Mouse (Mus musculus): Measurements from ENCODE around the gene Serinc5.

Gene Serinc5

GRCm38 (mm10) chr13:92613094-92613493 lies 2.2 kb downstream of the Serinc5 start:
- no peak for DNase-seq (ENCODE audit: low spot score)

GRCm38 (mm10) chr13:92615201-92615600 lies 4.3 kb downstream of the Serinc5 start:
- no peak for DNase-seq (ENCODE audit: low spot score)

- DNase-seq (ENCODE audit: low spot score) = no peak
Measured at GRCm38 (mm10) chr13:92616459-92616858, 5.6 kb downstream of the Serinc5 start.

- no peak for DNase-seq (ENCODE audit: low spot score)
Measured at GRCm38 (mm10) chr13:92626196-92626595, 15.3 kb downstream of the Serinc5 start.

- DNase-seq (ENCODE audit: low spot score) = no peak
Measured at GRCm38 (mm10) chr13:92626725-92627124, 15.8 kb downstream of the Serinc5 start.

GRCm38 (mm10) chr13:92629509-92629908 lies 18.6 kb downstream of the Serinc5 start:
- DNase-seq (ENCODE audit: low spot score) = no peak

- no peak for DNase-seq (ENCODE audit: low spot score)
Measured at GRCm38 (mm10) chr13:92631450-92631849, 20.6 kb downstream of the Serinc5 start.

GRCm38 (mm10) chr13:92632550-92632949 lies 21.7 kb downstream of the Serinc5 start:
- DNase-seq (ENCODE audit: low spot score) = no peak

GRCm38 (mm10) chr13:92635040-92635439 lies 24.1 kb downstream of the Serinc5 start:
- DNase-seq (ENCODE audit: low spot score) = no peak

GRCm38 (mm10) chr13:92636226-92636909 lies 25.5 kb downstream of the Serinc5 start:
- no peak for DNase-seq (ENCODE audit: low spot score)

GRCm38 (mm10) chr13:92636910-92637275 lies 26.0 kb downstream of the Serinc5 start:
- peak; percentile 67 for DNase-seq (ENCODE audit: low spot score)

GRCm38 (mm10) chr13:92639093-92640014 lies 28.5 kb downstream of the Serinc5 start:
- no peak for DNase-seq (ENCODE audit: low spot score)

- DNase-seq (ENCODE audit: low spot score) = no peak
Measured at GRCm38 (mm10) chr13:92644199-92644598, 33.3 kb downstream of the Serinc5 start.

- no peak for DNase-seq (ENCODE audit: low spot score)
Measured at GRCm38 (mm10) chr13:92644753-92645152, 33.9 kb downstream of the Serinc5 start.

GRCm38 (mm10) chr13:92647695-92648094 lies 36.8 kb downstream of the Serinc5 start:
- DNase-seq (ENCODE audit: low spot score) = no peak

GRCm38 (mm10) chr13:92649111-92649510 lies 38.2 kb downstream of the Serinc5 start:
- no peak for DNase-seq (ENCODE audit: low spot score)

- no peak for DNase-seq (ENCODE audit: low spot score)
Measured at GRCm38 (mm10) chr13:92650956-92651355, 40.1 kb downstream of the Serinc5 start.

- no peak for DNase-seq (ENCODE audit: low spot score)
Measured at GRCm38 (mm10) chr13:92652498-92652897, 41.6 kb downstream of the Serinc5 start.

- DNase-seq (ENCODE audit: low spot score) = no peak
Measured at GRCm38 (mm10) chr13:92653283-92653682, 42.4 kb downstream of the Serinc5 start.

- DNase-seq (ENCODE audit: low spot score) = no peak
Measured at GRCm38 (mm10) chr13:92656815-92657513, 46.1 kb downstream of the Serinc5 start.

GRCm38 (mm10) chr13:92659611-92660010 lies 48.7 kb downstream of the Serinc5 start:
- peak; percentile 17 for DNase-seq (ENCODE audit: low spot score)

- DNase-seq (ENCODE audit: low spot score) = no peak
Measured at GRCm38 (mm10) chr13:92662555-92663286, 51.8 kb downstream of the Serinc5 start.

All from retina, embryonic 14.5 days (tissue).